Mouse (Mus musculus): ENCODE measurements at regions not wholly inside any gene's neighbourhood (a gene's known extent, or its start where the extent isn't known, plus 50 kb on each side); places are given as distances from the start of the nearest gene placed in this dataset.
A peak's percentile ranks its signal among the peaks of the same experiment; 100 is the strongest.

DNA sequence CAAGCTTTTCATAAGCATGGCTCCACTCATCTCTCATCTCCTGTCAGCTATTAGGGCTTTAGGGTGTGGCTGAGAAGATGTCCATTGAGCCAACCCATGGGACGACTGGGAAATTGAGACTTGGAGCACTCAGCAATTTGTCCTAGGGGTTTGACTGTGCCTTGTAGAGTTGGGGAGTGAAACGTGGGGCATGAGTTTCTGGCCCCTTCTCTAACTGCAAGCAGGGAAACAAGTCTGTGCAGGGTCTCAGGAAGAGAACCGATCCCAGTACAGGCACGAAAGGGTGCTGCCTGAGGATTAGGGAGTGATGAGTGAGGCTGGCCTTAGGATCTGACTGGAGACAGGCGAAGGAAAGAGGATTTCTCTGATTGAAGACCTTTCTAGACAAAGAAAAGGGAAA lies 229.7 kb upstream of the Tbc1d5 start:
- intact Hi-C loops (cut with DNase I), result no loop called here
- DNase-seq, result no peak

DNA sequence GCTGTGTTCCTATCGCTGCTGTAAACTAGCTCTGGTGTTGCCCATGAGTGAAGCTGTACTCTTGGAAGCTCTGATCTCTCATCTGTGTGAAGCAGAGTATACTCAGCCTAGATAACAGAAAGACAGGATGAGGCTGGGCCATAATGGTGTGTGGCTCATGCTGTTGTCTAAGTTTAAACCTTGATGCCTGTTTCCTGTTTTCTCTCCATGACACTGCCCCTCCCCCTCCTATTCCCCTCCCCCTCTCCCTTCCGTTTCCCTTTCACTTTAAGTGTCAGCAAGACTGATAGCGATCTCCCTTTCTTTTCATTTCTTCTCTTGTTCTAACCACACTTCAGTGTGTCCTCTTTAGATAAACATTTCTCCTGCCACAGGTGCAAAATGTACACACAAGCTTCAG lies 229.2 kb upstream of the Tbc1d5 start:
- intact Hi-C loops (cut with DNase I), result no loop called here
- no peak for DNase-seq

GRCm38 (mm10) chr17:51407046-51407445 lies 227.9 kb upstream of the Tbc1d5 start:
- DNase-seq, result no peak
- intact Hi-C loops (cut with DNase I), result no loop called here

GRCm38 (mm10) chr17:51405059-51405458 lies 225.9 kb upstream of the Tbc1d5 start:
- intact Hi-C loops (cut with DNase I), result no loop called here
- no peak for DNase-seq

DNA sequence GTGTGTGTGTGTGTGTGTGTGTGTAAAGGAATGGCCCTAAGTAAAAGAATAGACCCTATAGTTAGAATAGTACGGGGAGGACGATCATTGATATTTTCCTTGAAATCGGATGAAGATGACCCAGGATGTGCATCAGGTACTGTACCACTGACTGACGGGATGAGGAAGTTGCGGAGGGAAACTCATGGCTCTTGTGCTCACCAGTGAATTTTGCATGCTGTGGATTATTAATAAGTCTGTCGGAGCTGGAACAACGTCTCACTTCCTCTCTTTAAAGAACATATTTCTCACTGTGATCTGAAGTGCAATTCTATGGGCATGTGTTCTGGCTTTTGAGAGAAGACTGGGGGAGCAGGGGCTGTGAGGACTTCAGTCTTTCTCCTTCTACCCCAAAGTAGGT lies 218.8 kb upstream of the Tbc1d5 start:
- intact Hi-C loops (cut with DNase I), result no loop called here
- no peak for DNase-seq

GRCm38 (mm10) chr17:51393771-51394221 lies 214.6 kb upstream of the Tbc1d5 start:
- intact Hi-C loops (cut with DNase I), result no loop called here
- no peak for DNase-seq

GRCm38 (mm10) chr17:51391871-51392270 lies 212.7 kb upstream of the Tbc1d5 start:
- DNase-seq, result no peak
- intact Hi-C loops (cut with DNase I), result no loop called here

GRCm38 (mm10) chr17:51382552-51382951 lies 203.4 kb upstream of the Tbc1d5 start:
- no peak for DNase-seq
- intact Hi-C loops (cut with DNase I), result no loop called here

DNA sequence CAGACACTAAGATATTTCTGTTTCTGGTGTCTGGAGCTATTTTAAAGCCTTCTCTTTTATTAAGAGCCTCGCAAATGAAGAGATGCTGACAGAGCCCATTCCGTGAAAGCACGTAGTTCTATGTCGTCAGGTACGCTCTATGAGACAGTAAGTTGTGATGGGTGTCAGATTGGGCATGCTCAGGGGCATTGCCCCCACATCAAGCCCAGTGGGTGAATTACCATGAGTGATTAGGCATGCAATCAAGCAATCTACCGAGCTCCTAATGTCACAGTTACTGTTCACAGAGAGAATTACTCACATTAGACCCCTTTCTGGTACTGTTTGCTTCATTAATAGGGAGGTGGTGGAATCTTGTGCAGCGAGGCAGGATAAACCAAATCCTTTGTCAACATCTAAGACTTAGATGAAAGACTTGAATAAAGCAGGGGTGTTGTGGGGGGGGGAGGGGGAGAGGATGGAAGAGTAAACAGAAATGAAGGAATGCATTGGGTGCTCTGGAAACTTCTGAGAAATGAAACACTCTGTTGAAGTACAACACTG lies 192.9 kb upstream of the Tbc1d5 start:
- intact Hi-C loops (cut with DNase I), result no loop called here
- DNase-seq, result no peak

GRCm38 (mm10) chr17:51370990-51371389 lies 191.8 kb upstream of the Tbc1d5 start:
- no peak for DNase-seq
- intact Hi-C loops (cut with DNase I), result no loop called here

- no peak for DNase-seq
- intact Hi-C loops (cut with DNase I), result no loop called here
Measured at GRCm38 (mm10) chr17:51370085-51370484, 190.9 kb upstream of the Tbc1d5 start.

GRCm38 (mm10) chr17:51362801-51363200 lies 183.6 kb upstream of the Tbc1d5 start:
- intact Hi-C loops (cut with DNase I), result no loop called here
- DNase-seq, result no peak

GRCm38 (mm10) chr17:51362271-51362670 lies 183.1 kb upstream of the Tbc1d5 start:
- intact Hi-C loops (cut with DNase I), result no loop called here
- DNase-seq, result no peak

GRCm38 (mm10) chr17:51358362-51358739 lies 179.2 kb upstream of the Tbc1d5 start:
- intact Hi-C loops (cut with DNase I), result no loop called here
- no peak for DNase-seq

GRCm38 (mm10) chr17:51357690-51358361 lies 178.7 kb upstream of the Tbc1d5 start:
- intact Hi-C loops (cut with DNase I), result no loop called here
- no peak for DNase-seq

- intact Hi-C loops (cut with DNase I), result no loop called here
- no peak for DNase-seq
Measured at GRCm38 (mm10) chr17:51356447-51356846, 177.3 kb upstream of the Tbc1d5 start.

GRCm38 (mm10) chr17:51321868-51322267 lies 142.7 kb upstream of the Tbc1d5 start:
- intact Hi-C loops (cut with DNase I), result no loop called here
- no peak for DNase-seq

- no peak for DNase-seq
- intact Hi-C loops (cut with DNase I), result no loop called here
Measured at GRCm38 (mm10) chr17:51321025-51321424, 141.9 kb upstream of the Tbc1d5 start.

- DNase-seq, result peak; percentile 3 to 10
- intact Hi-C loops (cut with DNase I), result no loop called here
Measured at GRCm38 (mm10) chr17:51304964-51305363, 125.8 kb upstream of the Tbc1d5 start.

DNA sequence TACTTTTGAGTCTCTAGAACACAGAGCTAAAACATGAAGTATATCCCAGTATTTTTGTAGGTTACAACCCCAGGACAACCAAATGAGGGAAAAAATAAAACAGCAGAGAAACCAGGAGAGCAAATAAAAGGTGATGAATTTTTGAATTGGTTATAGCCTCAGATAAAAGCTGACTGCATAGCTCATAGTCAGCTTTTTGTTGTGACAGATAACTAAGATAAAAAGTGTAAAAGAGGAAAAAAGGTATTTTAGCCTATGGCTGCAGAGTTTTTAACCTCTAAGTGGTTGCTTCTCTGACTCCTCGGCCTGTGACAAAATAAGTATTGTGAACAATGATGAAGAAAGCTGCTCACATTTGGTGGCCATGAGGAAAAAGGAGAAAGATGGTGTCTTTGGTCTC lies 111.6 kb upstream of the Tbc1d5 start:
- intact Hi-C loops (cut with DNase I), result no loop called here
- DNase-seq, result no peak

GRCm38 (mm10) chr17:51288751-51289150 lies 109.6 kb upstream of the Tbc1d5 start:
- intact Hi-C loops (cut with DNase I), result loop anchor here (2.0 to 10.0 kb wide), 3 partner anchors 176 to 476 kb away; no protein-coding TSS in a partner anchor
- peak; percentile 59 to 71 for DNase-seq

DNA sequence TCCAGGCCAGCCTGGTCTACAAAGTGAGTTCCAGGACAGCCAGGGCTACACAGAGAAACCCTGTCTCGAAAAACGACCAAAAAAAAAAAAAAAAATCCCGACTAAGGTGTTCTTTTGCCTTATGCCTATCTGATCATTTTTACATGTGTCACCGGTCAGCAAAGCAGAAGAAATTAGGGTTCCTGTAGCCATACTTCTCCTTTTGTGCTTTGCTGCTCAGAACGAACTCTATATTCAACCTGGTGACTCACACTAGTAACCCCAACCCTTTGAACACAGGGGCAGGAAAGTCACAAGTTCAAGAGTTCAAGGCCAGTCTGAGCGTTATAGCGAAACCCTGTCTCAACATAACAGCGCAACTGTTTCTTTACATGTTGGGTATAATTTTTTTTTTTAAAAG lies 108.7 kb upstream of the Tbc1d5 start:
- no peak for DNase-seq
- intact Hi-C loops (cut with DNase I), result loop anchor here (2.0 to 10.0 kb wide), 3 partner anchors 176 to 475 kb away; no protein-coding TSS in a partner anchor

Measured in heart, postnatal 14 days (tissue).